Mouse (Mus musculus): ENCODE measurements around the gene Gm4064.
"Not testable (repeated sequence)": the region's sequence is repeated elsewhere in the genome, so short reads cannot be mapped to it uniquely, and the experiment has no call there.

The Gm4064 gene

GRCm38 (mm10) chrY:2796105-2796504 is at the start of gene Gm4064:
Gene Gm4064 (minus strand): TSS chrY:2796205.
- not testable (repeated sequence) for H3K27me3 ChIP-seq (ENCODE audit: control insufficient read depth, insufficient read depth, low read length, poor library complexity, severe bottlenecking); DNase-seq (ENCODE audit: low read depth, low spot score); H3K36me3 ChIP-seq (ENCODE audit: control insufficient read depth, insufficient read depth, low read length, poor library complexity, severe bottlenecking)

DNA sequence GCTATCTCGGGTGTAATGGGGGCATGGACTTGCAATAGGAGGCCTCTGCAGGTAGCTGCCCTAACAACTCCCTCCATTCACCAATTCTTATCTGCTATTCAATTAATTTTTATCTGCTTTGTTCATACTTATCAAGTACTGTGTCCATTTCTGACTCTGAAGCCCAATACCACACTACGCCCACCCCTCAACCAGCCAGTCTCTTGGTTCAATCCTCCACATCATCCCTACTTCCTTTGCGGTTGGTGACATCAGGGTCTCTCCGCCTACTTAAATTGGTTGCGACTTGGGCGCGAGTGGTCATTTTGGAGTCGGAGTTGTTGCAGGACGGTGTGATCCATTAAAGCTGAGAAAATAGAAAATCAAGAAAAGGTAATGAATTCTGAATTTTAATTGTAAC is 34.4 kb upstream of the Gm4064 start, which contains the start of the genes Rbmy and Gm10256:
Gene Rbmy (plus strand): TSS at position 301 of the 400 bp plus-strand sequence.
Gene Gm10256 (plus strand): TSS at position 320 of the 400 bp plus-strand sequence.
- not testable (repeated sequence) for H3K27me3 ChIP-seq (ENCODE audit: control insufficient read depth, insufficient read depth, low read length, poor library complexity, severe bottlenecking); DNase-seq (ENCODE audit: low read depth, low spot score); H3K36me3 ChIP-seq (ENCODE audit: control insufficient read depth, insufficient read depth, low read length, poor library complexity, severe bottlenecking)
